Mouse (Mus musculus): ENCODE results near the gene Mex3a.
"Not testable (repeated sequence)": the region's sequence is repeated elsewhere in the genome, so short reads cannot be mapped to it uniquely, and the experiment has no call there.

Mex3a gene

DNA sequence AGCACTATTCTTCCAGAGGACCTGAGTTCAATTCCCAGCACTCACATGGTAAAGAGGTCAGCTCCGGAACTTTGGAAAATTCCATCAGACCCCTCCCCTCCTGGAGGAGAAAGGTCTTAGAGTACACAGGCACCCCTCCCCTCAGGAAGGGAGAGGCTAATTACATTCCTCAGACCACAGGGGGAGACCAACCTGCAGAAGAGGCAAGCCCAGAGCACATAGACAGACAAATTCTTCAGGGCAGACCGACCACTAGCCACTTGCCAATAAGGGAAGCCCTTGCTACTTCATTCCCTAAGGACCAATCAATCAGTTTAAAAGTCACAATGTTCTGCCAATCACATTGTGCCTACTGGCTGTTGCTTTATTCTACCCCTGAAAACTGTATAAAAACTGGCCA lies 40.6 kb downstream of the Mex3a start:
- no peak for DNase-seq

DNA sequence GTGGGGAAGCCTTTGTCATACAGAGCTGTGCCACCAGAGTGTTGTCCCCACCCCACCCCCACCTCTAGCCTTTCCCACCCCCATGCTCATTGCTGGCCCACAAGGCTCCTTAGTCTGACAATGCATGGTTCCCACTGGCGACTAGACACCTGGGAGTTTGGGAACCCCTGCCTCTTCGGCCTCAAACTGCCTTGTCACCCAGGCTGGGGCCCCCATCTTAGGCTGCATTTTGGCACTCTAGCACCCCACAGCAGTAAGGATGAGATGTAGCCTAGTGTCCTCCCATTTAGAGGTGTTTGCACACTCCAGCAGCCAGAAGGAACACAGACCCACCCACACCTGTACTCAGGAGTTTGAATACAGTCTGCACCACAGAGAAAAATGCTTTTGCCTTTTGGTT lies 41.6 kb downstream of the Mex3a start:
- DNase-seq, result no peak

DNA sequence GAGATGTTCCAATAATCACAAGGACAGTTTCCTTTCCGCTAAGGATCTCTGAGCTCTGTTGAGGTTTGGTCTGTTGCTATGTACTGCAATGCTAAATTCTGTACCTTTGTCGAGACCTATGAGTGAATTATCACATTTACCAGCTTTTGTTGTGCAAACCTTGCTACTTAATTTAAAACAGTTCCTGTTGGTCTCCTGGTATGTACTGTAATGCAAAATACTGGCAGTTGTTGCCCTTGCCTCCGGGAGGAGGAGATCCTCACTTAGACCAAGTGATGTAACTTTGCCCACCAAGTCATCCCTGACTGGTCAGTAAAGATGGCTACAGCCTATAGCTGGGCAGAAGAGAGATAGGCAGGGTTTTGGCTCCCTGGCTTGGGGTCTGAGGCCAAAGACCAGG lies 43.3 kb downstream of the Mex3a start, which contains the start of gene Ssr2:
Ssr2 (plus strand) TSS at position 337 of the 400 bp plus-strand sequence.
- DNase-seq, result no peak

DNA sequence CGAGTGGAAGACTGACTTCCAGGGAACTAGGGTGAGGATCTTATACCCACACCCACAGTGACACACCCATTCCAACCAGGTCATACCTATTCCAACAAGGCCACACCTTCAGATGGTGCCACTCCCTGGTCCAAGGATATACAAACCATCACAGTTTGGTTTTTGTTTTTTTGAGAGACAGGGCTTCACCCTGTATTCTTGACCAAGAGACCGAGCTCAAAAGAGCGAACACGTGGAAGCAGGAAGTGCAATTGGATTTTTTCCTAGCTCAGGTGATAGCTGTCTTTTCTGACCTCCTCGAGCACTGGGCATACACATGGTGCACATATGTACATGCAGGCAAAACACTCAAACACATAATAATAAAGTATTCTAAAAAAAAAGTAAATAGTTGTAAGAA lies 45.7 kb downstream of the Mex3a start:
- not testable (repeated sequence) for DNase-seq

DNA sequence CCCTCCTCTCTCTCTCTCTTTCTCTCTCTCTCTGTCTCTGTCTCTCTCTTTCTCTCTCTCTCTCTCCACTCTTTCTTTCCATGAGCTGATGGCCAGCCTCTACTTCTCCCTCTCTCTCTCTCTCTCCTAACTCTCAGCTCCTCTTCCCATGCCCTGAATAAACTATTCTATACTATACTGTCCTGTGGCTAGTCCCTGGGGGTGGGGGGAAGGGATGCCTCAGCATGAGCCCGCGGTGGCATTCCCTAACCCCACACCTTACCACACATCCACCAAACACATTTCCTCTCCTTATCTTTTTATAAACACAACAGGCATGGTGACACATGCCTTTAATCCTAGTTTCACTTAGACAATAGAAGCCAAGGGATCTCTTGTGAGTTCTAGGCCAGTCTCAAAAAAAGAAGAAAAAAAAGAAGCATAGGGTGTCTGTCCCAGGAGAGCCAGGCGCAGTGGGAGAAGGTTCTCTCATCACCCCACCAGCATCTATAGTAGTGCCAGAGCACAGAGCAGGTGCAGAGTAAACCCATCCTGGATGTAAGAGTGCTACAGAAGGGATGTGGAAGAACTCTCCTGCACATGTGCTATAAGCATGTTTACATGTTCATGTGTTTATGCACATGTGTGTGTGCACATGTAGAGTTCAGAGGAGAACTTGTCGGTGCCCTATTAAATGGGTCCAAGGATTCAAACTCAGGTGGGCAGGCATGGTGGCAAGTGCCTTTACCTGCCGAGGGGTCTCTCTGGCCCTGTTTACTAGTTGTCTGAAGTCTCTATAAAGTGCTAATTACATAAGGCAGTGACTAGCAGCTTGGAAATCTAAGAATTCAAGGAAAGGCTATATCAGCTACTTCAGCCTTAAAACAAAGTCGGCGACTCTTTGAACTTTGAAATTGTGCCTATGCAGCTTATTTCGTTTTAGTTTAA lies 46.6 kb downstream of the Mex3a start:
- DNase-seq, result no peak

DNA sequence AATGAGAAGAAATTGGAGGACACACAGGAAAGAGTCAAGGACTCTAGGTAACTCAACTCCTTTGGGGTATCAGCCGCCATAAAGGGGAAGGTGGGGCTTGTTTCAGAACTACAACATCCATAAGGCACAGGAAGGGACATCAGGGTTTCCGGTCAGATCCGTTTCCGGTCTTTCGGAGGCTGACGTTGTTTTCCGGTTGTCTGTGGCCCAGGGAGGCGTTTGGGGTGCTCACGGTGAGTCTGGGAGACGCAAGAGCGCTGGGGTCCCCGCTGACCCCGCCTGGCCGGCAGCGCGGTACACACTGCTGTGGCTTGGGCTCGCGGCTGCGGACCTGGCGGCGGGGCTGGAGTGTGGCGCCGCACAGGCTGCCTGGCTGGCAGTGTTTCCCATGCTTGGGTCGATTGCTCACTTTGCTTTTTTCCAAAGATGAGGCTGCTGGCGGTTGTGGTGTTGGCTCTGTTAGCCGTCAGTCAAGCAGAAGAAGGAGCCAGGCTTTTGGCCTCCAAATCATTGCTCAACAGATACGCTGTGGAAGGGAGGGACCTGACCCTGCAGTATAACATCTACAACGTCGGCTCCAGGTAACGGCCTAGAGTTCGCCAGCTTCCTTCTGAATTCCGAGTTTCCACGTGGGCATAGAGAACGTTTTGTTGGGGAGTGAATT lies 47.4 kb downstream of the Mex3a start:
- peak; percentile 70 for DNase-seq

DNA sequence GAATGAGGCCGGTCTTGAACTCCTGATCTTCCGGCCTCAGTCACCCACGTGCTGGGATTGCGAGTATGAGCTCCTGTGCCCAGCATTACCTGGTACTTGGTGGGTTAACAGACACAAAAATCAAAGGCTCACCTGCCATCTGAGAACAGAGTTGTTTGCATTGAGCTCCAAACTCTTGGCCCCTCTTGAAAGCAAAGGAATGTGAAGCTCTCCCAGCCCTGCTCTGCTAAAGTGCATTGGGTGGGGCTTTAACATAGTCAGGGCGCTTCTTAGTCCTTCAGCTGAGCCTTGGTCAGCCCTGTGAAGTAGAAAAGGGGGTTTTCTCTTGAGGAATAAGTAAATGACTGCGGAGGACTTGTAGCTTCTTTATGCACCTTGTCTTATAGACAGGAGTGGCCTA lies 53.6 kb downstream of the Mex3a start:
- DNase-seq, result no peak

DNA sequence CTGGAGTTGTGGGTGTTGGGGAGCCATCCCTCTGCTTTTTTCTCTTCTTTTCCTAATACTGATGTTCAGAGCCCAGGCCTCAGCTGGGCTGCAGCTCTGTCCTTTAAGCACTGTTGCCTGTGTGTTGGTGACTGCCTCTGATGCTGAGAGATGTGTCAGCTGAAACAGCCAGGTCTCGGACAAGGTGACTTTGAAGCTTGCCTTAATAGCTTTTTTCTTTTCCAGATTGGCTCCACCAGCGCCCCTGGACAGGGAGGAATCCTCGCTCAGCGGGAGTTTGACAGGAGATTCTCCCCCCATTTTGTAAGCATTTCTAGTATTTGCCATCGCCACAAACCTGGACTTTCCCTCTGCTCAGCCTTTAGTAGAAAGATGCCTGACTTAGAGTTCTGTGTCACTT lies 54.4 kb downstream of the Mex3a start:
- DNase-seq, result no peak

DNA sequence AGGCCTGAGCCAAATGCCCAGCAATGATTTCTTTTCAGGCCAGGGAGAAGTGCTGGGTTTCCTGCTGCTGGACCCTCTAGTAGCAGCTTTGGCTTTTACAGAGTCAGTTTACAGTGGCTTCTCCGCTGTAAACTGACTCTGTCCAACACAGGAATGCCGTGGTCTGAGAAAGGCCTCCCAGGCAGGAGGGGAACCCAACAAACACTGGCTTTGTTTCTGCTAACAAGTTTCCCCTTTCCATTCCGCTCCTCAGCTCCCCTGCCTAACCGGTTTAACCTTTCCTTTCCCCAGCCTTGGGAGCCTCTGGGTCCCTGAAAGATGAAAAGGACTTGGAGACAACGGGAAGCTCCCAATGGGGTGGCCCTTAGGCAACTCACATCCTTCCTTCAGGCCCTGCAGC lies 58.1 kb downstream of the Mex3a start:
- DNase-seq, result no peak
